Mouse (Mus musculus): ENCODE measurements at regions not wholly inside any gene's neighbourhood (a gene's known extent, or its start where the extent isn't known, plus 50 kb on each side); places are given as distances from the start of the nearest gene placed in this dataset.
"Not testable (repeated sequence)": the region's sequence is repeated elsewhere in the genome, so short reads cannot be mapped to it uniquely, and the experiment has no call there.

- no peak for DNase-seq (ENCODE audit: low read depth)
These were observed 55.9 kb downstream of the Tmem121 start for GRCm38 (mm10) chr12:113241373-113242193.

DNA sequence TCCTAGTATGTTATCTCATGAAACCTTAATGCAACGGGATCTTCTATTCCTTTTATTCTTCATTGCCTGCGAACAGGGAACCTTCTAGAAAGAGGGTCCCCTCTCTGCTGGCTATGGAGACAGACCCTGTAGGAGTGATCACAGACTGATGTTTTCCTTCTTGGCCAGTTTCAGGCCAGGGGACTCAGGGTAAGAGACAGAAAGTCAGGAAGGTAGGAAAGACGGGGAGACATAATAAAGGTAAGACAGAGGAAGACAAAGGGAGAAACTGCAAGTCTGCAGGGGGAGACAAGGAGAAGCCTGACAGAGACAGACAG lies 56.4 kb downstream of the Tmem121 start:
- DNase-seq (ENCODE audit: low read depth), result no peak

DNA sequence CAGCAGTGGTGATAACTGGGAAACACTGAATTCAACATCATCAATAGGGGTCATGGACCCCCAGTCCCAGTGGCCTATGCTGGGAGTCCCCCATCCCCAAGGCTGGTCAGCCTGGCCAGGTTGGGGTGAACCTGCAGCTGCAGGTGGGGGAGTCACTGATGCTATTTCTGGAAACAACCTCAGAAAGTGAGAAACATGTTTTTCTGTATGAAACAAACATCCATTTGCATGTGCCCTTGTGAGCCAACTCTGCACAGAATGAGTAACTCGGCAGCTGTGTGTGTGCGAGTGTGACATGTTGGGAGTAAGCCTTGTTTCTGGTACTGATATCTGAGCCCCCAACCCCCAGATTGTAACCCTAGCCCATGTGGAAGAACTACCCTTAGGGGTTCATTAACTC lies 59.0 kb downstream of the Tmem121 start:
- no peak for DNase-seq (ENCODE audit: low read depth)

DNA sequence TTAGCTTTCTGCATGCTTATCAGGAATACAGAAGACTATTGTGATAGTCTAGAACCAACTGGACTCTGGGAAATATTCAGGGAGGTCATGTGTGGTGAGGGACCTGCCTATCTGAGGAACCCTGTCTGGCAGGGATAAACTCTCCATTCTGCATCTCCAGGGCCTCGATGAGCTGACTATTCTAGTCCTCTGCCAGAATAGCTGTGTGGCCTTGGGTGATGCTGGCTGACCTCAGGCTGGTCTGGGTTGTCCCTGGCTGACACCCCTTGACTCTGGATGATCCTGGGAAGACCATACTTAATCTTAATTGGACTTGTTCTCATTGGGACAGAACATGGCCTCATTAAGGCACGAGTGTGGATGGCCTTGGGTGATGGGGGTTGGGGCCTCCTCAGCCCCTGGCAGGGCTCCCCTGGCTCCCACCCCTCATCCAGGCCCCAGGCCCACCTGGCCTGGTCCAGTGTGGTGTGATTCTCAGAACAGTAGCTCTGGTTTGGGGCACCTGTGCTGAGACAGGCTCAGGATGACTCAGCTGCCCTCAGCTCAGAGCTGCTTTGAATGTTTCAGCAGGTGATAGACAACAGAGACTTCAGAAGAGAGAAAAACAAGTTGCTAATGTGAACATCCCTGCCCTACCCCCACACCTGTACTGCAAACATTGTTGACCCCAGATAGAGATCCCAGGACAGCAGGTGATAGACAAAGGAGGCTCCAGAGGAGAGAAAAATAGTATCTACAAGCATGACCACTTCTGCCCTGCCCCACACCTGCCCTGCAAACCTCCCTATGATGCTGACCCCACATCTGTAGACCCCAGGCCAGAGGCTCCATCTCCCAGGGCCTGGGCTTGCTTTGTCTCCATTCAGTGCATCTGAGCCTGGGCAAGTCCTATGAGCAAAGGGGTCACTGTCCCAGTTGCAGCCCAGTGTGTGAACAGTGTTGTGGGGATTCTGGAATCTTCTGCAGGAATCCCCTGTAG lies 68.0 kb downstream of the Tmem121 start:
- not testable (repeated sequence) for DNase-seq (ENCODE audit: low read depth)

DNA sequence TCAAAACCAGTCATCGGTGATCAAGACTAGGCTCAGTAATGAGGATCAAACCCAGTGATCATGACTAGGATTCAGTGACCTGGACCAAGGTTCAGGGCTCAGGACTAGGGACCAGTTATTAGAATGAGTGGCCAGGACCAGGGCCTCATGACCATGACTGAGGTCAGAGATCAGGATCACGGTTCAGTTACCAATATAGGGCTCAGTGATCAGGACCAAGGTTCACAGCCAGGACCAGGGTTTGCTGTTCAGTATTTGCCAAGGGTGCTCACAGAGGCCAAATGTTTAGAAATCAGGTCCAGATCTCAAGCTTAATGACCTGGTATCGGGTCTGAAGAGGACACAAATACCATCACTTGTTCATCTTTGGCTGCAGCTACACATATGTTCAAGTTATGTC lies 69.6 kb downstream of the Tmem121 start:
- no peak for DNase-seq (ENCODE audit: low read depth)

DNA sequence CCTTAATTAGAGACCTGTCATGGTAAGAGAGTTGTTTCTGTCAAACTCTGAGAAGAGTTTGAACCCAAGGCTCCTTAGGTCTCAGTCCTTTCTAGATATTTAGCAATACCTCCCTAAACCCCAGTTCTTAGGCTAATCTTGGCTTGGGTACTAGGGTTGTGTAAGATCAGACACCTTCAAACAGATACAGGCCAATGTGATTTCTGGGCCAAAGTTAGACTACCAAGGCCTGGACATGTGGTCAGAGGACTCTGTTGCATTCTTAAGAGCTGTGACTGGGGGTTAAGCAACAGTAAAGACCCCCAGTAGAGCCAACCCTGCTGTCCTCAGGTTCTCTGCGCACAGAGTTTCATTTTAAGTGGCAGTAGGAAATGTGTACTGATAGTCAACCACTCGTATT lies 70.9 kb downstream of the Tmem121 start:
- DNase-seq (ENCODE audit: low read depth), result no peak

DNA sequence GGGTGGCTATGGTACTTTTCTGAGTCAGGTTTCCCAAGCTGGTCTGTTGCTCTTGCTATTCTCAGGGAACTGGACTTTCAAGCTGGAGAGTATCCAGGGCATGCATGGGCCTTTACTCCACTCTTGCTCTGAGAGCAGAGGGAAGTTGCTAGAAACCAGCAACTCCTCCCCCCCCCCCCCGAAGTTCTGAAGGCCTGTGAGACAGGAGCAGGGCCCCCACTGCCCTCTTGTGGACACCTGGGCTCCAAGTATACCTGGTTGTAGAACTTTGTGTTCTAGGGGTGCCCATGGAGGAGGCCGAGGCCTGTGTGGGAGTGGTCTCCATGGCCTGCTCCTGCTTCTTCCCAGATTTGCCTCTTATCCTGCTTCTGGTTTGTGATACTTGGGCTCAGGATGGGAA lies 71.5 kb downstream of the Tmem121 start:
- DNase-seq (ENCODE audit: low read depth), result no peak

GRCm38 (mm10) chr12:113259476-113259875 lies 73.7 kb downstream of the Tmem121 start:
- DNase-seq (ENCODE audit: low read depth), result no peak

DNA sequence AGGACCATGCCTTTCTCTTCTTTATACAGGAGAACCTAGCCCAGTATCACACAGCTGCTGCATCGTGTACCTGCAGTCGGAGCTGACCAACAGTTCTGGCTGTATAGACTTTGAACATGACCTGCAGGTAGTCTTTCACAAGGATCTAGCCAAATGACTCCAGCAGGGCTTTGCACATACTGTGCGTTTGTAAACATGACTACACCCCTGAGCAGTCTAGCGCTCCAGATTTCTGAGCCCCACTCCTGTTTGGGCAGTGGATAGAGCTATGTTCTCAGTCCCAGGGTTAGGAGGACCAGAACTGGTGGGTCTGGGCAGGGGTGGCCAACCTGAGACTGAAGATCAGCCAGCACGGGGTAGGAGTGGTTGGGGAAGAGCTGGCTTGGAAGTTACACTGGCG lies 74.6 kb downstream of the Tmem121 start:
- DNase-seq (ENCODE audit: low read depth), result no peak

GRCm38 (mm10) chr12:113275934-113276333 lies 90.2 kb downstream of the Tmem121 start:
- no peak for DNase-seq (ENCODE audit: low read depth)

DNA sequence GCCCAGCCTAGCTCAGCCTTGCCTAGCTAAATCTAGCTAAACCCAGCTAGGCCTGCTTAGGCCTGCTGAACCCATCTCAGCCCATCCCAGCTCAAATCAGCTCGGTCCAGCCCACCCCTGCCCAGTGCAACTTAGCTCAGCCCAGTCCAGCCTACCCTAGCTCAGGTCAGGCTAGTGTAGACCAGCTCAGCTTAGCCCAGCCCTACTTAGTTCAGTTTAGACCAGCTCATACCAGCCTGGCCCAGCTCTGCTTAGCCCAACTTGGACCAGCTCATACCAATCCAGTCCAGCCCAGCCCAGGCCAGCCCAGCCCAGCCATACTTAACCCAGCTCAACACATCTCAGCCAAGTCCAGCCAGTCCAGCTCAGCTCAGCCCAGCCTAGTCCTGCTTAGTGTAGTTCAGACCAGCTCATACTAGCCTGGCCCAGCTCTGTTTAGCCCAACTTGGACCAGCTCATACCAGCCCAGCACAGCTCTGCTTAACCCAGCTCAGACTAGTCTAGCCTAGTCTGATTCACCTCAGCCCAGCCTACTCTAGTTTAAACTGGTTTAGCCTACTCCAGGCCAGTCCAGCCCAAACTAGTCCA lies 90.7 kb downstream of the Tmem121 start:
- peak; percentile 48 for DNase-seq (ENCODE audit: low read depth)

DNA sequence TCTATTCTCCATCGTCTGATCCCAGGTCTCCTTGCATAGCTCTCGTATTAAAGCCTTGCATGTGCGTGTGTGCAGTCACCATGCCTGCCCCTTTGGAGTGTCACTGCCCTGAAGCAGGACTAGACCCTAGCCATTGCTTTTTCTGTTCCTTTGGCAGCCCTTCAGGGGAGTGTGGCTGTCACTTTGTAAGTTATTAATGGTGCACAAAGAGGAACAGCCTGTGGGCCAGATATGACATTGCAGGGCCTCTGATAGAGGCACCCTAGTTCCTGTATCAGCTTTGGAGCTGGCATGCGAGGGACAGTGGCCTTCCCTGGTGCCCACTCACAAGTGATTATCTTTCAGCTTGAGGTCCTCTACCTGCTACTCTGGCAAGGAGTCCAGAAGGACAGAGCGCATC lies 92.0 kb downstream of the Tmem121 start:
- DNase-seq (ENCODE audit: low read depth), result no peak

DNA sequence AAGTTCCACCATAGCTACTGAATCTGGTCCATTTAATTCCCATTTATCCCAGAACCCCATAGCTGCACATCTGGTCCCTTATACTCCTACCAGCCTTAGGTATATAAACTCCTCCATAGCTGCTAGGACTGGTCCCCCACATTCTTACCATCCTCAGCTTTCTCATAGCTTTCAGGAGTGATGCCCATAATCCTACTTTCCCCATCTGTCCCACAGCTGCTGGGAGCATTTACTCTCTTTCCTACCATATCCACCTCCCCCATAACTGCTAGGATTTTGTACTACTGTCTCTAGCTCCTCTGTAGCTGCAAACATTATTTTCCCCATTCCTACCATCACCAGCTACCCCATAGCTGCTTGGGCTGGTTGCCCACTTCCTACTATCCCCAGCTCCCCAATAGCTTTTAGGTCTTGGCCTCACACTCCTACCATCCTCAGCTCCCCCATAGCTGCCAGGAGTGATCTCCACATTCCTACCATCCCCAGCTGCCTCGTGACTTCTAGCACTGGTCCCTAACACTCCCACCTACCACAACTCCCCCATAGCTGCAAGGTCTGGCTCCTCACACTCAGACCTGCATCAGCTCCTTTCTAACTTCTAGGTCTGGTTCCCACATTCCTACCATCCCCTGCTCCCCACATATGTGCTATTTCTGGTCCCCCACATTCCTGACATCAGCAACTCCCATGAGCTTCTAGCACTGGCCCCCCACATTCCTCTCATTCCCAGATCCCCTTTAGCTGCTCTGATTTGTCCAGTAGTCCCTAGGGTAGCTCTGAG lies 106.5 kb downstream of the Tmem121 start:
- DNase-seq (ENCODE audit: low read depth), result no peak

DNA sequence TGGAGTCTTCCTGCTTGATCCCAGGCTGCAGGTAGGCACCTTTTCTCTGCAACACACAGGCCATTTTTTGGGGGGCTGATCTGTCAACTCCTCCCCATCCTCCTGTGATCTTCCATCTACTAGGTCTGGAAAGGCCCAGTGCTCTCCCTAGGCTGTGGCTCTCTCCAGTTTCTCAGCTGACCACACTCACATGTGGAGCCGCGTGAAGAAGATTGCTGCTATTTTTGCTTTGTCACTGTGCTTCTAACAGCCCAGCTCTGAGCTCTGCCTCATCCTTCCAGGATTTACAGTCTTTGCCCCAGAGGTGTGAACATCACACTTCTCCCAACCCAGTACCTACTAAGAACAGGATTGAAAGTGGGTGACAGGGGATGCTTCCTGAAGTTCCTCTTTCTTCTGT lies 110.2 kb downstream of the Tmem121 start:
- DNase-seq (ENCODE audit: low read depth), result no peak

DNA sequence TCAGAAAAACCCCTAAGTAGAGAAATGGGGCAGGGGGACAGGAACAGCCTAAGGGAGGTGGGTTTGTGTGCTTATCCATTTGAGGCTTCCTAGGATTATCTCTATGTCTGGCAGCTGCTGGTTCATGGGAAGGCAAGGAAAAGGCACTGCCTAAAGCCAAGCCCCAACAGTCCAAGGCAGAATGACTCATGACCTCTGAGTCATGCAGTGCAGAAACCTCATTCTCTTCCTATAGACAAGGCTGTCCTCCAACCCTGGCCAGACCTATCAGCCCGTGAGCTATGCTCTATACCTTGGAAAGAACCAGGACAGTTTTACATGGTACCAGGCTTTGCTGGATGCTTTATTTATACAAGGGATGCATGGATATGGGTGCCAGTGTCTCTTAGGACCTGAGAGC lies 120.2 kb downstream of the Tmem121 start:
- peak; percentile 22 for DNase-seq (ENCODE audit: low read depth)

- DNase-seq (ENCODE audit: low read depth), result no peak
These were observed 127.6 kb downstream of the Tmem121 start for GRCm38 (mm10) chr12:113313319-113313718.

GRCm38 (mm10) chr12:113314624-113315023 lies 128.9 kb downstream of the Tmem121 start:
- DNase-seq (ENCODE audit: low read depth), result no peak

GRCm38 (mm10) chr12:113321086-113321485 lies 135.4 kb downstream of the Tmem121 start:
- no peak for DNase-seq (ENCODE audit: low read depth)

- DNase-seq (ENCODE audit: low read depth), result no peak
These were observed 136.4 kb downstream of the Tmem121 start for GRCm38 (mm10) chr12:113322173-113322572.

GRCm38 (mm10) chr12:113327851-113328250 lies 142.1 kb downstream of the Tmem121 start:
- no peak for DNase-seq (ENCODE audit: low read depth)

DNA sequence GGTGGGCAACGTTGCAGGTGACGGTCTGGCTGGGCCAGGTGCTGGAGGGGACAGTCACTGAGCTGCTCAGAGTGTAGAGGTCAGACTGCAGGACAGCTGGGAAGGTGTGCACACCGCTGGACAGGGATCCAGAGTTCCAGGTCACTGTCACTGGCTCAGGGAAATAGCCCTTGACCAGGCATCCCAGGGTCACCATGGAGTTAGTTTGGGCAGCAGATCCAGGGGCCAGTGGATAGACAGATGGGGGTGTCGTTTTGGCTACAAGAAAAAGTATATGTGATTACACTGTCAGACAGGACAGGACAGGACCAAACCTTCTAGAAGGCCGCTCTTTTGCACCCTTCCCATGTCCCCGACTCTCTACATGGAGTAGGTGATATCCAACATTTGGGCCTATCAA lies 144.5 kb downstream of the Tmem121 start:
- no peak for DNase-seq (ENCODE audit: low read depth)

DNA sequence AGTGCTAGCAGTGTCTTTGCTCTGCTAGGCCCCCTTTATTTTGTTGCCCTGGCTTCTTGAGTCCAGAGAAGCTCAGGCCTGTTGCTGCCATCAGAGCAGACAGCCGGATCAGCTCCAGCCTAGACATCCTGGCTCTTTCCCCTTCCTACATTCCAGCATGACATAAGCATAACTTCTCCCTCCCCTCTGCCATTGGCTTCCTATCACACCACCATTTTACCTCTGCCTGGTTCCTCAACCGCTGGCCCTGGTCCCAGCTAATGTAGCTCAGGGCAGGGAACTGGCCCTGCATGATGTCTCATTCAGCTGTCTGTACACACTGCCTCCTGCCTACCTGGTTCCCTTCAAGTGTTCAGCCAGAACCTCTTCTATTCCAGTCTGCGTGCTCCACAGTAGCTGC lies 146.5 kb downstream of the Tmem121 start:
- DNase-seq (ENCODE audit: low read depth), result peak; percentile 11

All from NIH3T3 (cell line).